Mouse (Mus musculus) adrenal gland, postnatal 10 days (tissue): ENCODE measurements at regions not wholly inside any gene's neighbourhood (a gene's known extent, or its start where the extent isn't known, plus 50 kb on each side); places are given as distances from the start of the nearest gene placed in this dataset.
"Not testable (repeated sequence)": the region's sequence is repeated elsewhere in the genome, so short reads cannot be mapped to it uniquely, and the experiment has no call there.

ENCODE experiments used
- DNase-seq: peaks from one replicate; pipeline ENCODE4 v3.0.0; 2021; ENCODE audit warnings: mixed read lengths

GRCm38 (mm10) chr3:37825602-37826001, 101.3 kb upstream of the Gm5148 start:
- no peak for DNase-seq

GRCm38 (mm10) chr3:37824681-37825080, 100.4 kb upstream of the Gm5148 start:
- no peak for DNase-seq

- DNase-seq: no peak
Measured at GRCm38 (mm10) chr3:37819503-37819902, 95.2 kb upstream of the Gm5148 start.

GRCm38 (mm10) chr3:37817434-37817805, 93.1 kb upstream of the Gm5148 start:
- DNase-seq: no peak

- no peak for DNase-seq
Measured at GRCm38 (mm10) chr3:37816781-37817433, 92.6 kb upstream of the Gm5148 start.

GRCm38 (mm10) chr3:37815771-37816170, 91.5 kb upstream of the Gm5148 start:
- DNase-seq: no peak

DNA sequence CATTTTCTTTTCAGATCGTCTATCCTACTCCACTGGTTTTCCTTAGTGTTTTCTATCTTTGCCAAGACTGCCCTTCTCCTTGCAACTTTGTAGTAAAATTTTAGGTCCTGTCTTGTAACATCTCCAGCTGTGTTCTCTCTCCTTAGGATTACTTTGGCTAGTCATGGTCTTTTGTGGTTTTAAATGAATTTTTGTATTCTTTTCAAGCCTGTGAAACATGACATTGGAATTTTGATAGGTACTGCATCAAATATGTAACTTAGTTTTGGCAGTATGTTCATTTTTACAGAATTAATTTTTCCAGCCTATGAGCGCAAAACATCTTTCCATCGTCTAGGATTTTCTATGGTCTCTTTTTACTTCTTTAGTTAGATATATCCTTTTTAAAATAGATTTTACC, 88.6 kb upstream of the Gm5148 start:
- no peak for DNase-seq

GRCm38 (mm10) chr3:37811429-37811828, 87.1 kb upstream of the Gm5148 start:
- no peak for DNase-seq

GRCm38 (mm10) chr3:37810763-37811162, 86.5 kb upstream of the Gm5148 start:
- no peak for DNase-seq

- DNase-seq: no peak
Measured at GRCm38 (mm10) chr3:37805805-37806148, 81.5 kb upstream of the Gm5148 start.

GRCm38 (mm10) chr3:37804941-37805804, 80.9 kb upstream of the Gm5148 start:
- DNase-seq: no peak

- DNase-seq: no peak
Measured at GRCm38 (mm10) chr3:37804261-37804660, 80.0 kb upstream of the Gm5148 start.

DNA sequence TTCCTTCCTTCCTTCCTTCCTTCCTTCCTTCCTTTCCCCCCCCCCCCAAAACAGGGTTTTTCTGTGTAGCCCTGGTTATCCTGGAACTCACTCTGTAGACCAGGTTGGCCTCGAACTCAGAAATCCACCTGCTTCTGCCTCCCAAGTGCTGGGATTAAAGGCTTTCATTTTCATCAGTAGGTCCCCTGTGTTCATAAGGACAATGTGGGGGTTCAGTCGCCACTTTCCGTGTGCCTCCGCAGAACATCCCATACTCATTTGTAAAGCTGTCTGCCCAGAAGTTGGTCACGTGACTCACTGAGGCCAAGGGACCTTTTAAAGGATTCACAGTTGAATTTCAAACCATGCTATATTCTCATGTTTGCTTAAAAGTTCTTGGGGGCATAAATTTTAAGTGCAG, 79.5 kb upstream of the Gm5148 start:
- DNase-seq: not testable (repeated sequence)

GRCm38 (mm10) chr3:37801551-37801950, 77.3 kb upstream of the Gm5148 start:
- no peak for DNase-seq

GRCm38 (mm10) chr3:37799809-37800208, 75.5 kb upstream of the Gm5148 start:
- DNase-seq: no peak

DNA sequence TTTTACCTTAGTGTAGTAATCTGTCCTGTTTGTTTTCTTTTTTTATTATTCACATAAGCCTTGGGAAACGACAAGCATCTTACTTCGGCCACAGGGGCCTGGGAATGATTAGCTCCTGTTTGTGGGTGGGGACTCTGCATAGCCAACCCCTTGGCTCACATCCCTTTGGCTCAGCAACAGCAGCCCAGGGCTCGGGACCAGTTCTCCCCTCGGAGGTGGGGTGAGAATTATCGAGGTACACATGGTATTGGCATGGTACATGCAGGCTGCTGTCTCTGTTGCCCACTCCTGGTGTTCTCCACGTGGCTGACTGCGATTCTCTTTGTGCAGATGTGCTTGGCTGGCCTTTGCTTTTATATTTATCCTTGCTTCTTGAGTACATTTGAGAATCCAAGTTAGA, 65.4 kb upstream of the Gm5148 start:
- DNase-seq: no peak

DNA sequence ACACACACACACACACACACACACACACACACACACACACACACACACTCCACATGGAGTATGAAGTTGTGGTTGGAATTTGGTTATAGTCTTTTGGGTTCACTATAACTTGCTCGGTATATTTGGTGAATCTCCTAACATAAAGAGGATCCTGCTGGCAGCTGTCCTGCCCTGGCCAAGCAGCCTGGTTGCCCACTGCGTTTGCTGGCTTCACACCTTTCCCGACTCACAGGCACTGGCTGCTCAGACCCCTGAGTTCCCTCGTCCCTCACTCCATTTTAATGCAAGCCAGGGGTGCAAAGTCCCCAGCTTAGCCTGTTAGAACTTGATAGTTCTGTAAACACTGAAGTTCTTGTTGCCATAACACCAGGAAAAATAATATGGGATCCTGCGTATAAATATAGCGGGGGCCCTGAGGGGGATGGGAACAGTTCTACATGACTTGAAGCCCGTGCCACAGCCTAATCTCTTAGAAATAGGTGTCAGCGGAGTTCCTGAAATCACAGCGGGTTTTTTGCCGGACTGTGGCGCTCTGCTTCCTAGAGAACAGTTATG, 64.9 kb upstream of the Gm5148 start:
- DNase-seq: no peak

DNA sequence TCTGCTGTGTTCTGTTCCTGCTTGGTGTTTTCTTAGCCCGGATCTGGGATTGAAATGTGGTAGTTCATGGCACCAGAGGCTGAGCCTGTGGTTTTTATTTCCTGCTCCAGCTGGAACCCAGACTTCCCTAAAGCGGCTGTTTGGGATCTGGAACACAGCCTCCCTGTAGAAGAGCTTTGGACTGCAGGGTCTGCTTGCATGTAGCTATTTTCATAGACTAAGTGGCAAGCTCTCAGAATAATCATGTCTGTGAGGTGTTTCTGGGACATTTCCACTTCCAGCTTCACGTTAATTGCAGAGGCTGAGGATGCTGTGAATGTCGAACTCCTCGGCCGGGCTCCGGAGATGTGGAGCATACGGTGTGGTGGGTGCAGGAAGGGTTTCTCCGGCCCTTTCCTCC, 64.1 kb upstream of the Gm5148 start:
- no peak for DNase-seq

GRCm38 (mm10) chr3:37786792-37787191, 62.5 kb upstream of the Gm5148 start:
- DNase-seq: no peak

GRCm38 (mm10) chr3:37781086-37781485, 56.8 kb upstream of the Gm5148 start:
- DNase-seq: no peak

DNA sequence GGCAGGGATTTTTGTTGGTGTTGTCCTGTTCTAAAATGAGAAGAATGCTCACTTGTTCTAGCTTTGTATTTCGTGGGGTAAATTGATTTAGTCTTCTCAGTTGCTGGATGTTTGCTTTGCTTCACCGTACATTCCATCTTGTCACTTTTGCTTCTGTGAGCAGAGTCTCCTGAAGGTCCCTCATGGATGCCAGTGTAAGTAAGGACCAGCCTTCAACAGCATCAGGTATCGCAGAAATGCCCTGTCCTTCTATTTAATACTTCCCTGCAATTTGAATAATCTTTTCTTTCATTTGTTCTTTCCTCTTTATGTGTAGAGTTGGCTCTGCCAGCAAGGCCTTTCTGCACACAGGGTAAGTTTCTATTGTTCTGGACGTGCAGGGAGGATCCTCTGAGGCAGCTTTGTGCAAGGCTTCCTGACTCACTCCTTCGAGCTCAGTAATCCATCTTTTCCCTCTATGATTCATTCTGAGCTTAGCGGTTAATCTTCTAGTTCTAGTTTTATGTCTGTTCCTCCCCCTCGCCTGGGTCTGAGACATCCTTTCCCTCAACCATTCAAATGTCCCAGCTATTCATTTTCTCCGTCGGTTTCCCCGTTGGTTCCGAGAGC, 55.7 kb upstream of the Gm5148 start:
- DNase-seq: peak; percentile 35

GRCm38 (mm10) chr3:37778386-37778785, 54.1 kb upstream of the Gm5148 start:
- DNase-seq: no peak

DNA sequence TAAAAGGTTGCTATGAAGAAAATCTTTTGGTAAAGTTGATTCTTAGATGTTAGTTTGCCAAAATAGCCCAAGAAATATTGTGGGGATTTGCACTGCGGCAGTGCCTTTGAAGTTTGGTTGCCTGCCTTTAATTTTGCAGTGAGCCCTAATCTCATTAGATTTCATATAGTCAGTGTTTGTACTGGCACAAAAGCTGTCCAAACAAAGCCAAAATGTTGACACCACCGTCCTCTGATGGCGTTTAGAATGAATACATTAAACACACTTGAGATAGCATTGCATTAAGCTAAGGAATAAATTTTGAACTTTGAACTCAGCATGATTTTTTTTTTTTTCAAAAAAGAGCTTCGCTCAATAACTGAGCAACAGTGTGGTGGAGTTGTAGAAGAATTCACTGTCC, 51.9 kb upstream of the Gm5148 start:
- DNase-seq: no peak
